Mouse (Mus musculus) retina, adult 2 months (tissue): ENCODE data around the gene Copz2.

Experiments
- DNase-seq: peaks from one replicate; pipeline ENCODE4 v3.0.0-alpha.2; 2012; ENCODE audit warnings: low read depth, low spot score

The Copz2 gene

GRCm38 (mm10) chr11:96902639-96903635 lies 53.3 kb downstream of the Copz2 start:
- no peak for DNase-seq

- DNase-seq, result no peak
Measured at GRCm38 (mm10) chr11:96906431-96907161, 56.9 kb downstream of the Copz2 start.

- no peak for DNase-seq
Measured at GRCm38 (mm10) chr11:96908594-96908993, 58.9 kb downstream of the Copz2 start.

- DNase-seq, result peak; percentile 61
Measured at GRCm38 (mm10) chr11:96910003-96910402, 60.3 kb downstream of the Copz2 start.
